Mouse (Mus musculus) heart, postnatal 36 days (tissue): ENCODE data around the gene Gm3383. TPM values are rescaled to one million over a fixed set of nuclear protein-coding genes. Genes with fewer than 3 reads are reported as not detected.
"Not testable (repeated sequence)": the region's sequence is repeated elsewhere in the genome, so short reads cannot be mapped to it uniquely, and the experiment has no call there.

Experiments used
- DNase-seq, 2 experiments: peaks; one replicate each; pipeline ENCODE4 v3.0.0; 2021 to 2022
- intact Hi-C: fragments of 180-260 bp; cut with DNase I; formaldehyde crosslinking; loops from one replicate; pipeline ENCODE4 v1.15.1; 2025
- total RNA-seq, 2 experiments: library from RNA; stranded (reverse); gene quantifications; 2 replicates each; pipeline ENCODE4 v1.2.3; 2021

The Gm3383 gene
- under 1 TPM in 1 of 2 experiments, not detected in 1; 0.67 TPM for total RNA-seq

DNA sequence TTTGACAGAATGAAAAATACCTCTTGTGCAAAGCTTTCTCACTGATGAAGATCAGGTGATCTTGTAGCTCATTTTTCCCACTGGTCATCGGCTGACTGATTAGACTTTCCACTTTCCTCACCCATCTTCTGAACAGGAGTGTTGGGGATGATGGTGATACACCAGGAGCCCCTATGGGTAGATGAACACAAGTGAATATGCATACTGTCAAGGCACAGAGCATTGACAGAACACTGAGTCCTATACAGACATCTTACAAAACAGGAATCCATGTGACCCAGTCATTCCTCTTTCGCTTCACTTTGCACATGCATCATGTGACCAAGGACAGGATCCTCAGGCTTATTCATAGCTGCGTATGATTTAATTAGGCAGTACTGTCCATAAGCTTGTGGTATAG lies at the start of gene Gm3383:
Gm3383 (minus strand) TSS at position 101 of the 400 bp plus-strand sequence.
- DNase-seq, intact Hi-C loops: not testable (repeated sequence)

DNA sequence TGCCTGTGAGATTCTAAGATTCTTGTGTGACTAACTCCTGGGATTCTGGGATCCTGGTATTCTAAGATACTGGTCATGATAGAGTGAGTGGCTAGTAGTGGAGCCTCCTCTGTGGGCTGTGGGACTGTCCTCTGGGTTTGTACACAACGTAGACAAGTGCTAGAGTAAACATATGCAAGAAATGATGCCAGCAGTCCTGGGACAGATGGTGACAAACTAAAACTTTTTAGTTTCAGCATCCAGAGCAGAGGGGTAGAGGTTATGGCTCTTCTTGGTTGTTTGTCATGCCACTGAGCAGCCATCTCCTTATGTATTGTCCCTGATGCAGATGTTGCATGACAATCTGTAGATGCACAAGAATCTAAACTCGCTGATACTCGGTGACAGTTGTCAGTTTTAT lies 48.1 kb upstream of the Gm3383 start:
- DNase-seq, intact Hi-C loops: not testable (repeated sequence)

DNA sequence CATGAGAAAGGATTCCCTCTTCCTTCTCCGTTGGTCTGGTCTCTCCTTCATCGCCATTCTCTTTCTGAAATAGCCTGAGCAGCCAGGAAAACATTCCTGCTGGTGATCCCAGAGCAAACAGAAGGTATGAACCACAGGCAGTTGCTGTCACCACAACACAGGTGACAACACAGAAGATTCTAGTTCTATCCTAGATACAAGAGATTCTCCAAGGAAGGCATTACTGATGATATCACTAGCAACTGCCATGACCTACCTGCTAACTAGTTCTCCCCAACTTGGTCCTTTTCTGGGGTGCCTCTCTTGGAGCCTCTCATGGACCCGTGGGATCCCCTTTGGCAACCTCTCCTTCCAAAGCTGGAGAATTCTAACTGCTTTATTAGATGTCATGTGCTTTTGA lies 22.4 kb upstream of the Gm3383 start, which contains the start of gene Gm3424:
Gm3424 (minus strand) TSS at position 101 of the 400 bp plus-strand sequence.
- intact Hi-C loops, DNase-seq: not testable (repeated sequence)

GRCm38 (mm10) chr14:5812699-5813356 lies 5.0 kb upstream of the Gm3383 start:
- intact Hi-C loops, DNase-seq: not testable (repeated sequence)

DNA sequence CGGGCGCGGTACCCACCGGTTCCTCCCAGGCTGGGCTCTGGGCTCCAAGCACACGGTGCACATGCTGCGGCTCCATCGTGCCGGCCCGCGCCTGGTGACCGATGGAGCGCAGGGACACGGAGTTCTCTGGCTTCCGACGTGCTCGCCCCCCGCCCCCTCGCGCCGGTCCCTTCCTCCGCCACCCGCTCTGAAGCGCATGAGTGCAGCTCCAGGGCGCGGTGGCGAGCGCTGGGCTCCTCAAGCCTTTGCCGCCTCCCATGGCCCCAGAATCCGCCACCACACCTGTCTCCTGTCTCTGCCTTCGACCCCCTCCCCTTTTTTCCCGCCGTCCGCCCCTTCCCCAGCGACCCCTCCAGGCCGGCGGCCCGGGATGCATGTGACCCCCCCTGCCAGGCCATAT lies 66.3 kb downstream of the Gm3383 start, which contains the start of gene Gm3373:
Gm3373 (minus strand) TSS at position 101 of the 400 bp plus-strand sequence.
- intact Hi-C loops: not testable (repeated sequence)

GRCm38 (mm10) chr14:5687357-5687756 lies 120.4 kb downstream of the Gm3383 start, which contains the start of gene Gm9603:
Gm9603 (minus strand) TSS chr14:5687457.
- DNase-seq, intact Hi-C loops: not testable (repeated sequence)

More for the DNA sequence above, 66.3 kb downstream of the Gm3383 start, which contains the start of gene Gm3373:
- DNase-seq: not testable (repeated sequence)

- intact Hi-C loops, DNase-seq: not testable (repeated sequence)
Observed at GRCm38 (mm10) chr14:5632928-5633327, 174.9 kb downstream of the Gm3383 start, which contains the start of gene Gm8265. Gm8265 (minus strand) TSS chr14:5633028.

Other genes starting within 250 kb of the Gm3383 start
- gene Gm8265, start 175.0 kb downstream of the Gm3383 start, total RNA-seq: not detected
- not detected for gene Gm9603, start 120.5 kb downstream of the Gm3383 start, total RNA-seq
- under 1 TPM; 0.19 to 0.27 TPM for gene Gm3373, start 66.4 kb downstream of the Gm3383 start, total RNA-seq
- gene Gm3424, start 22.3 kb upstream of the Gm3383 start, total RNA-seq: not detected
- under 1 TPM in 1 of 2 experiments, not detected in 1; 0.25 TPM for gene Gm8237, start 72.4 kb upstream of the Gm3383 start, total RNA-seq
- under 1 TPM; 0.22 to 0.33 TPM for gene Gm3248, start 153.8 kb upstream of the Gm3383 start, total RNA-seq
- not detected for gene Gm3453, start 171.2 kb upstream of the Gm3383 start, total RNA-seq